Mouse (Mus musculus) testis, adult 2 months (tissue): ENCODE measurements around the gene D430041D05Rik.

Experiments used
- CTCF ChIP-seq: fragments of 200-500 bp; IDR thresholded peaks from 2 replicates; pipeline ENCODE4 v1.5.1; 2012; ENCODE audit warnings: low read depth, mild to moderate bottlenecking, inconsistent platforms, low read length, moderate library complexity; ENCODE audit not compliant: control insufficient read depth, insufficient read depth, insufficient replicate concordance
- POLR2A ChIP-seq: fragments of 200-500 bp; IDR thresholded peaks from 2 replicates; pipeline ENCODE4 v1.6.1; 2012; ENCODE audit warnings: low read depth, mild to moderate bottlenecking, inconsistent platforms, low read length, moderate library complexity; ENCODE audit not compliant: control insufficient read depth

DNA sequence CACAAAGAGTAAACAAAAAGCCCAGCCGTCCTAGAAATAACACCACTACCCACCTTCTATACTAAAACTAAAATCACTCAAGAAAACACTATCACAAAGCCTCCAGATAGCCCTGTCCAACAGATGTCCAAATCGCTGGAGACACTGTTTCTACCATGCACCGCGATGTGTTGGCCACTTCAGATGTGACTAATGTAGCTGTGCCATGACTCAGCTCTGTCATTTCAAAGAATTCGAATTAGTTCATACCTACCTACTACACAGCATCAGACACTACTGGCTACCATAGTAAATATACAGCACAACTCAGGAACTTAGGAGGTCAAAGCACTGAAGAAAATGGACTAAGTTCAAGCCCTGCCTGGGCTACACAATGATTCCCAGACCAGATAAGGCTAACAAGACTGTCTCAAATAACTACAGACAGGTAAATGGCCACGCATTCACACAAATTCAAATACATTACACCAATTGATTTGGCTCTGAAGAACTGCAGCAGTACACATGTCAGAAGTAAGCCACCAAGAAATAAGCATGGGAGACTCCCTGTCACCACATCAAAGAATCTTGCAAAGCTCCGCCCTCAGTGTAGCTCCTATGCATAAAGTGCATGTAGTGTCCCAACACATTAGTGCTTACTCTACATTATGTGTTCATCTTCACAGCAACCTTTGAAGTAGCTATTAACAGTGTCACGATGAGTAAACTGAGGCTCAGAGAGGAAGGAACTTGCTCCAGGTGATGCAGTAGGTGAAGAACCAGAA is 47.9 kb upstream of the D430041D05Rik start:
- TF ChIP-seq CTCF (no peak), POLR2A (no peak)
